Mouse (Mus musculus) retina, postnatal 1 day (tissue): ENCODE measurements at regions not wholly inside any gene's neighbourhood (a gene's known extent, or its start where the extent isn't known, plus 50 kb on each side); places are given as distances from the start of the nearest gene placed in this dataset.

ENCODE experiments used
- DNase-seq: peaks from one replicate; pipeline ENCODE4 v3.0.0-alpha.2; 2012

- DNase-seq, result no peak
Observed at GRCm38 (mm10) chr12:31173512-31173911, 67.1 kb upstream of the Gm6993 start.

GRCm38 (mm10) chr12:31179536-31179935 is 61.0 kb upstream of the Gm6993 start:
- no peak for DNase-seq

- DNase-seq, result no peak
Observed at GRCm38 (mm10) chr12:31183632-31184031, 56.9 kb upstream of the Gm6993 start.

- no peak for DNase-seq
Observed at GRCm38 (mm10) chr12:31184217-31184975, 56.2 kb upstream of the Gm6993 start.

- no peak for DNase-seq
Observed at GRCm38 (mm10) chr12:31185177-31185932, 55.2 kb upstream of the Gm6993 start.

GRCm38 (mm10) chr12:31185933-31186845 is 54.4 kb upstream of the Gm6993 start:
- DNase-seq, result peak; percentile 3

- DNase-seq, result no peak
Observed at GRCm38 (mm10) chr12:31188011-31188576, 52.5 kb upstream of the Gm6993 start.

GRCm38 (mm10) chr12:31190265-31190664 is 50.3 kb upstream of the Gm6993 start:
- no peak for DNase-seq
